Mouse (Mus musculus) CH12.LX (cell line): Measurements from ENCODE around the gene Srsf10. TPM values are rescaled to one million over a fixed set of nuclear protein-coding genes. Genes with fewer than 3 reads are reported as not detected.
A peak's percentile ranks its signal among the peaks of the same experiment; 100 is the strongest.

Source experiments
- DNase-seq: peaks from one replicate; pipeline ENCODE4 v3.0.0-alpha.2; 2013; ENCODE audit errors: extremely low read depth
- H3K27ac ChIP-seq: 2 replicates; pipeline ENCODE4 v1.5.1; 2012; ENCODE audit warnings: low read depth, mild to moderate bottlenecking, control low read depth, moderate library complexity; ENCODE audit not compliant: insufficient read depth
- H3K27me3 ChIP-seq: replicated peaks from 2 replicates; pipeline ENCODE3; 2012; ENCODE audit warnings: inconsistent platforms
- H3K36me3 ChIP-seq, 2 experiments: replicated peaks in 1 of 2; 2 replicates each; pipeline versions ENCODE3 to v1.6.1; 2012; ENCODE audit warnings: inconsistent platforms in 1 of 2, low read length in 1 of 2, mild to moderate bottlenecking in 1 of 2, mixed read lengths in 1 of 2, moderate library complexity in 1 of 2; ENCODE audit not compliant: control insufficient read depth in 1 of 2, insufficient read depth in 1 of 2
- H3K4me1 ChIP-seq, 2 experiments: 2 replicates each; pipeline ENCODE4 v1.6.1; 2012; ENCODE audit warnings: inconsistent platforms in 1 of 2, moderate library complexity in 1 of 2; ENCODE audit not compliant: insufficient read depth in 2 of 2, control insufficient read depth in 1 of 2
- H3K4me2 ChIP-seq: 2 replicates; pipeline ENCODE4 v1.6.1; 2012; ENCODE audit warnings: low read depth, mild to moderate bottlenecking, control low read depth; ENCODE audit not compliant: poor library complexity, insufficient read depth, severe bottlenecking
- H3K4me3 ChIP-seq, 3 experiments: fragments of 150-350 bp in 1 of 3; sonication (generic) in 1 of 3; replicated peaks in 1 of 3; 2 replicates each; pipeline versions ENCODE3 to v1.5.1; 2011 to 2012; ENCODE audit warnings: low read depth in 2 of 3, low read length in 2 of 3, mild to moderate bottlenecking in 2 of 3, moderate library complexity in 2 of 3, control low read depth in 1 of 3, improper control_type of control experiment in 1 of 3, inconsistent platforms in 1 of 3, mixed read lengths in 1 of 3; ENCODE audit not compliant: poor library complexity in 1 of 3
- H3K79me2 ChIP-seq: replicated peaks from 2 replicates; pipeline ENCODE4 v1.6.1; 2012; ENCODE audit warnings: mild to moderate bottlenecking, moderate library complexity; ENCODE audit not compliant: control insufficient read depth, poor library complexity, insufficient read depth, severe bottlenecking; ENCODE audit errors: extremely low read depth
- H3K9ac ChIP-seq: 2 replicates; pipeline ENCODE4 v1.6.1; 2012; ENCODE audit warnings: low read depth, mild to moderate bottlenecking, control low read depth, moderate library complexity; ENCODE audit not compliant: insufficient read depth
- H3K9me3 ChIP-seq: replicated peaks from 2 replicates; pipeline ENCODE3; 2012; ENCODE audit warnings: low read length, inconsistent platforms, mixed read lengths
- CHD1 ChIP-seq: IDR thresholded peaks from 2 replicates; pipeline ENCODE4 v1.6.1; 2012; ENCODE audit warnings: low read depth, low read length, improper control_type of control experiment, inconsistent platforms
- E2F4 ChIP-seq: IDR thresholded peaks from 2 replicates; pipeline ENCODE4 v1.6.1; 2011; ENCODE audit warnings: low read depth, low read length, improper control_type of control experiment; ENCODE audit not compliant: insufficient replicate concordance
- EP300 ChIP-seq: IDR thresholded peaks from 2 replicates; pipeline ENCODE4 v1.6.1; 2011; ENCODE audit warnings: low read length, improper control_type of control experiment
- GABPA ChIP-seq: IDR thresholded peaks from 2 replicates; pipeline ENCODE4 v1.6.1; 2012; ENCODE audit warnings: low read depth, low read length, improper control_type of control experiment, inconsistent platforms; ENCODE audit not compliant: insufficient replicate concordance
- HCFC1 ChIP-seq: IDR thresholded peaks from 2 replicates; pipeline ENCODE4 v1.6.1; 2012; ENCODE audit warnings: low read depth, mild to moderate bottlenecking, inconsistent platforms, low read length, improper control_type of control experiment
- JUN ChIP-seq: IDR thresholded peaks from 2 replicates; pipeline ENCODE4 v1.6.1; 2011; ENCODE audit warnings: low read depth, mild to moderate bottlenecking, low read length, improper control_type of control experiment, moderate library complexity; ENCODE audit not compliant: insufficient read depth
- MAX ChIP-seq: IDR thresholded peaks from 2 replicates; pipeline ENCODE4 v1.6.1; 2011; ENCODE audit warnings: low read length, improper control_type of control experiment
- MAZ ChIP-seq: IDR thresholded peaks from 2 replicates; pipeline ENCODE4 v1.6.1; 2012; ENCODE audit warnings: low read depth, mild to moderate bottlenecking, inconsistent platforms, low read length, improper control_type of control experiment, moderate library complexity
- MXI1 ChIP-seq: IDR thresholded peaks from 2 replicates; pipeline ENCODE4 v1.6.1; 2011; ENCODE audit warnings: mild to moderate bottlenecking, low read depth, low read length, improper control_type of control experiment
- NELFE ChIP-seq: IDR thresholded peaks from 2 replicates; pipeline ENCODE4 v1.6.1; 2011; ENCODE audit warnings: low read depth, low read length, improper control_type of control experiment
- NRF1 ChIP-seq: IDR thresholded peaks from 2 replicates; pipeline ENCODE4 v1.6.1; 2014; ENCODE audit warnings: low read depth, mild to moderate bottlenecking, inconsistent platforms, low read length, improper control_type of control experiment, moderate library complexity
- PAX5 ChIP-seq: IDR thresholded peaks from 2 replicates; pipeline ENCODE4 v1.6.1; 2012; ENCODE audit warnings: low read length, inconsistent platforms, mixed read lengths
- POLR2A ChIP-seq: IDR thresholded peaks from 2 replicates; pipeline ENCODE4 v1.6.1; 2011; ENCODE audit warnings: low read depth, mild to moderate bottlenecking, improper control_type of control experiment, low read length
- POLR2AphosphoS2 ChIP-seq: IDR thresholded peaks from 2 replicates; pipeline ENCODE4 v1.6.1; 2011; ENCODE audit warnings: low read depth, low read length, improper control_type of control experiment
- SMC3 ChIP-seq: IDR thresholded peaks from 2 replicates; pipeline ENCODE4 v1.6.1; 2011; ENCODE audit warnings: low read depth, low read length, improper control_type of control experiment
- TBP ChIP-seq: conservative IDR thresholded peaks from 2 replicates; pipeline ENCODE4 v1.6.1; 2011; ENCODE audit warnings: low read depth, low read length, improper control_type of control experiment
- UBTF ChIP-seq: IDR thresholded peaks from 2 replicates; pipeline ENCODE4 v1.6.1; 2012; ENCODE audit warnings: low read depth, mild to moderate bottlenecking, inconsistent platforms, low read length, improper control_type of control experiment, moderate library complexity
- USF1 ChIP-seq: IDR thresholded peaks from 2 replicates; pipeline ENCODE4 v1.6.1; 2014; ENCODE audit warnings: low read depth, mild to moderate bottlenecking, inconsistent platforms, low read length, improper control_type of control experiment
- USF2 ChIP-seq: conservative IDR thresholded peaks from 2 replicates; pipeline ENCODE4 v1.6.1; 2011; ENCODE audit warnings: low read depth, low read length, improper control_type of control experiment
- ZKSCAN1 ChIP-seq: IDR thresholded peaks from 2 replicates; pipeline ENCODE4 v1.6.1; 2012; ENCODE audit warnings: low read depth, inconsistent platforms, low read length, improper control_type of control experiment, borderline replicate concordance
- ZNF384 ChIP-seq: IDR thresholded peaks from 2 replicates; pipeline ENCODE4 v1.6.1; 2012; ENCODE audit warnings: low read depth, low read length, improper control_type of control experiment, inconsistent platforms
- dilution Hi-C: fragments of 300-500 bp; cut with MboI; formaldehyde crosslinking; loops from 2 replicates; pipeline ENCODE4 v1.14.3; 2020; ENCODE audit warnings: low sequenced_read_pairs; ENCODE audit not compliant: extremely low pct_unique_long_range_greater_than_20kb, extremely low pct_ligation_motif_present
- in situ Hi-C: fragments of 300-500 bp; cut with MboI; formaldehyde crosslinking; loops from 3 replicates; pipeline ENCODE4 v1.14.3; 2019; ENCODE audit warnings: low sequenced_read_pairs, low pct_ligation_motif_present, low pct_unique_long_range_greater_than_20kb, mixed read lengths
- polyA plus RNA-seq: library from polyadenylated mRNA; unstranded; fragments of >175 nt; gene quantifications from 2 replicates; pipeline ENCODE4 v1.2.1, GENCODE M21; 2012; ENCODE audit warnings: low read depth; ENCODE audit not compliant: insufficient read length
- total RNA-seq, 2 experiments: library from RNA; depleted of rRNA; stranded (reverse); fragments of 300-350 nt in 1 of 2; fragments of >200 nt in 1 of 2; gene quantifications; 2 replicates each; pipeline ENCODE4 v1.2.3; 2012 to 2014

Srsf10 gene
- total and polyA plus RNA-seq, 3 experiments, result 85.7 to 291 (median 179) TPM

GRCm38 (mm10) chr4:135854630-135855029 lies 917 bp upstream of the Srsf10 start:
- Histone ChIP-seq H3K4me2 (no peak overlapping the region), H3K9me3 (no peaks in the 10 kb centered on the region), H3K27ac (no peak overlapping the region), H3K4me1 (peaks cover 0 to 24% of the 10 kb centered on the region in 2 experiments; a peak in 2 of 4 replicates), H3K9ac (no peak overlapping the region), H3K79me2 (peaks cover 32% of the 10 kb centered on the region), H3K36me3 (peaks cover 2 to 9% of the 10 kb centered on the region in 2 experiments), H3K4me3 (no peak overlapping the region), H3K27me3 (no peaks in the 10 kb centered on the region)
- in situ Hi-C loops (no loop called here), dilution Hi-C loops (no loop called here)
- TF ChIP-seq PAX5 (no peak), USF1 (no peak), HCFC1 (no peak), MXI1 (no peak), POLR2AphosphoS2 (no peak), GABPA (no peak), MAX (no peak), TBP (no peak), E2F4 (no peak), POLR2A (no peak), SMC3 (no peak), ZNF384 (no peak), JUN (no peak), UBTF (no peak), NELFE (no peak), ZKSCAN1 (no peak), NRF1 (no peak), USF2 (no peak), EP300 (no peak), CHD1 (no peak)
- no peak for DNase-seq

GRCm38 (mm10) chr4:135855080-135855479 lies 467 bp upstream of the Srsf10 start:
- peaks cover 0 to 28% of the 10 kb centered on the region in 2 experiments; a peak in 2 of 4 replicates for H3K4me1 ChIP-seq
- in situ Hi-C loops, result no loop called here

More at GRCm38 (mm10) chr4:135855080-135855479, 467 bp upstream of the Srsf10 start:
- peaks cover 2 to 14% of the 10 kb centered on the region in 2 experiments for H3K36me3 ChIP-seq
- H3K9me3 ChIP-seq, result no peaks in the 10 kb centered on the region
- peaks cover 37% of the 10 kb centered on the region for H3K79me2 ChIP-seq
- peak; percentile 58 for DNase-seq
- peak overlapping the region; percentile 53 for H3K4me2 ChIP-seq
- H3K9ac ChIP-seq, result peak overlapping the region; percentile 87
- TF ChIP-seq POLR2A, result no peak
- 0 out of 2 replicates have a peak, but pooled peaks have one; percentile 49 for TF ChIP-seq MAZ
- peak overlapping the region; percentile 64 to 86 (median 66) for H3K4me3 ChIP-seq
- H3K27ac ChIP-seq, result peak overlapping the region; percentile 64
- dilution Hi-C loops, result no loop called here
- no peaks in the 10 kb centered on the region for H3K27me3 ChIP-seq
